Mouse (Mus musculus) left cerebral cortex, postnatal 10 days (tissue): Measurements from ENCODE around the gene Rnf34. TPM values are rescaled to one million over a fixed set of nuclear protein-coding genes. Genes with fewer than 3 reads are reported as not detected.

Source experiments
- DNase-seq, 2 experiments: peaks; one replicate each; pipeline ENCODE4 v3.0.0; 2021 to 2022; ENCODE audit warnings: low spot score in 2 of 2, mixed read lengths in 1 of 2; ENCODE audit errors: extremely low spot score in 1 of 2
- intact Hi-C: fragments of 180-260 bp; cut with DNase I; formaldehyde crosslinking; loops from one replicate; pipeline ENCODE4 v1.15.1; 2025
- total RNA-seq, 2 experiments: library from RNA; stranded (reverse); gene quantifications; 2 replicates each; pipeline ENCODE4 v1.2.3; 2021

Rnf34 gene
- 10 to 100 TPM; 40.0 to 46.5 TPM for total RNA-seq

GRCm38 (mm10) chr5:122849521-122850318 lies at the start of gene Rnf34:
Gene Rnf34 (plus strand): TSS chr5:122850048.
- peak; percentile 96 to 99 for DNase-seq
- intact Hi-C loops = loop anchor here (5.0 kb wide), 1 partner anchor 37 kb away; no protein-coding TSS in a partner anchor

DNA sequence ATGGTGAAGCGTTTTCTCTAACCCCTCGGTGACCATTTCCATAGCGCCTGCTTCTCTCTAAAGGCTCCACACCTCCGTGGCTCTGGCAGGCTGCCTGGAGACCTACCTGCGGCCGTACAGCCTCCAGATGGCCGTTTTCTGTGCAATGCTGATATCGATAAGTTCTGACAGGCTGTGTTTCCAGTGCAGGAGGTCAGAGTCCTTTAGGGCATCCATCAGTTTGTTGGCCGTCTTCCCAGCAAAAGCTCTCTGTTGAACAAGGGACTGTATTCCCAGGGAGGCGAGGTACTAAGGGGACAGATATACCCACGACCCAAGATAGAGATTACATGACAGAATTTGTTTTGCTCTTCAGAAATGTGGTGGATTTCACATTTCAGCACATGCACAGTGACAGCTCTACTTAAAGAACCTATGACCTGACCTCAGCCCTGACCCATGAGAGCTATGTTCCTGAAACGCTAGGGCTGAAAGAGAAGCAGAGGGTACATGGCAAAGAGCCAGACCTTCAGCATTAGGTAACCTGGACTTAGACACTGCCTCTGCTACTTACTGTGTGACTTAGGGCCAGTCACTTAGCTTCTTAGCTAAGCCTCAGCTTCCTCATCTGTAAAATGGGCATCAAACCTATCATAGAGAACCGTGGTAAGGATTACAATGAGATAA lies 49.4 kb upstream of the Rnf34 start:
- DNase-seq = no peak
- intact Hi-C loops = no loop called here

GRCm38 (mm10) chr5:122801684-122802083 lies 48.2 kb upstream of the Rnf34 start:
- intact Hi-C loops = no loop called here
- no peak for DNase-seq

DNA sequence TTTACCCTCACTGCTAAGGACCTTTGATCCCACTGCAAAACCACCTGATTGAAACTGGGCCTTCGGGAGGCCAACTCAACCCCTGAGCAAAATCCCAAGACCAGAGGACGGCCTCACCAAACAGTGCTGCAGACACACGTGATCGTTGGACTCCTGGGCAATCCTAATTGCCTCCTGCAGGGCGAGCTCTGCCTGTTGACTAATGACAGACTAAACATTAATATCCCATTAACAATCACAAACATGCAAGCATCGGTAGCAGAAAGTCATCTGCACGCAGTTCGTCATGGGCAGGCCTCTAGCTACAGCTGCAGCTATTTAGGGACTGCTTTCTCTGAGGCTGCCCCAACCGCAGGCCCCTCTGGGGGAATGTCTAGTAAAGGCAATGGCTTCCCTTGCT lies 47.1 kb upstream of the Rnf34 start:
- DNase-seq = no peak
- intact Hi-C loops = no loop called here

DNA sequence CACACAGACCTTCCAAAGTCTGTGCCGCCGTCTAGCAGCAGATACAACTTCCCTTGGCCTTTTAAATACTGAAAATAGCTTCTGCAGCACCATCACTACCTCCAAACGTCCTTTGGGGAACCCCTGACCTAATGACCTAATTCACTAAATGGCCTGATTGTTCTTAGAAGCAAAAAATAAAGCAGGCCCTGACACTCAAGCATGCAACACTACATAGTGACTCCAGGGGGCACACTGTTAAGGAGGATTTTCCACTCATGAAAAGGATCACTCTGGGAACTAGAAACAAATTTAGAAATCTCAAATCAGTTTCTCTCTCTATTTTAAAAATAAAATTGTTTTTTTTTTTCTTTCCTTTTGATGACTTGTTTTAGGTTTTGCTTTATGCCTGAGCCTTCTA lies 44.3 kb upstream of the Rnf34 start:
- no peak for DNase-seq
- intact Hi-C loops = no loop called here

DNA sequence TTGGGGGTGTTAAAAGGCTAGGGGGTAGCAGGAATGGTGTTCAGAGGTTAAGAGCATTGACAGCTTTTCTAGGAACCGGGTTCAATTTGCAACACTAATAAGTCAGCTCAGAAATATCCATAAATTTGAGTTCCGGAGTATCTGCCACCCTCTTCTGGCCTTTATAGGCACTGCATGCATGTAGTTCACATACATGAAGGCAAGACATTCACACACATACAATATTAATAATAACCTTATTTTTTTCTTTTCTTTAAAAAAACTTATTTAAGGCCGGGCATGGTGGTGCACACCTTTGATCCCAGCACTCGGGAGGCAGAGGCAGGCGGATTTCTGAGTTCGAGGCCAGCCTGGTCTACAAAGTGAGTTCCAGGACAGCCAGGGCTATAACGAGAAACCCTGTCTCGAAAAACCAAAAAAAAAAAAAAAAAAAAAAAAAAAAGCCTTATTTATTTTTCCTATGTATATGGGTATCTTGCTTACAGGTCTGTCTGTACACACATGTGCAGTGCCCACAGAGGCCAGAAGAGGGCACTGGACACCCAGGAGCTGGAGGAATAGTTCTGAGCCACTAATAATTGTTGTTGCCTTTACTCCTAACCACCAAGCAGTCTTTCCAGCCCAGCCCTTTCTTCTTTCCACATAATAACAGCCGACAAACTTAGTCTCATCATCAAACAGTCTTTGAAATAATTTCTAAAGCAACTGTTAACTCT lies 38.3 kb upstream of the Rnf34 start:
- intact Hi-C loops = loop anchor here (5.0 kb wide), 2 partner anchors 41 to 71 kb away; partner anchors contain the start of gene Rnf34
- DNase-seq = peak in 1 of 2 experiments; percentile 74

- intact Hi-C loops = loop anchor here (5.0 kb wide), 2 partner anchors 40 to 70 kb away; partner anchors contain the start of gene Rnf34
- no peak for DNase-seq
Measured at GRCm38 (mm10) chr5:122812699-122813098, 37.1 kb upstream of the Rnf34 start.

- peak; percentile 95 for DNase-seq
- intact Hi-C loops = no loop called here
Measured at GRCm38 (mm10) chr5:122820777-122821523, 28.9 kb upstream of the Rnf34 start, which contains the start of gene Anapc5. Gene Anapc5 (minus strand): TSS chr5:122821339.

DNA sequence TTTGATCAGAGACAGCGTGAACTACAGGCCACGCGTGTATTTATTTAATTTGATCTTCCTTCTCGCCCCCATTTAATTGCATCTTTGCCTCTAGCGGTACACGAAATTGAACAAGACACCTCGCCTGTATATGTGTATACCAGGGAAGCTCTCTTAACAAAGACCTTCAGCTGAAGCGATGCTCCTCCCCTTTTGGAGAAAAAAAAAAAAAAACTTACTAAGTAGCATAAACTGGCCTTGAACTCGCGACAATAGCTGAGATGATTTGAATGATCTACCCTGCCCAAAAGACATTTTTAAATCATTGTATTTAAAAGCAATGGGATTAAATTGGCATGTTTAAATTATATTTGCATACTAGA lies 28.3 kb upstream of the Rnf34 start:
- intact Hi-C loops = no loop called here
- DNase-seq = no peak

GRCm38 (mm10) chr5:122822441-122822840 lies 27.4 kb upstream of the Rnf34 start:
- intact Hi-C loops = no loop called here

DNA sequence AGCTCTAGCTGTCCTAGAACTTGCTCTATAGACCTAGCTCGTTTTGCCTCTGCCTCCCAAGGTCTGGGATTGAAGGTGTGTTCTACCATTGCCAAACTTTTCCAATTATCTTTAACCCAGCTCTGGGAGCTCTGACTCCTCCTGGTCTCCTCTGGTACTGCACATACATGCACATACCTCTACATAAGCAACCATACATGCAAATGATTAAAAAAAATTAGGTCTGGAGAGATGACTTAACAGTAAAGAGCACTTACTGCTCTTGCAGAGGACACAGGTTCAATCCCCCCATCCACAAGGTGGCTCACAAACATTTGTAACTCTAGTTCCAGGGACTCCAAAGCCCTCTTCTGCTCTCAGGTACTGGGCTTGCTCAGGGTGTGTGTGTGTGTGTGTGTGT lies 25.9 kb upstream of the Rnf34 start:
- no peak for DNase-seq
- intact Hi-C loops = no loop called here

More at GRCm38 (mm10) chr5:122822441-122822840, 27.4 kb upstream of the Rnf34 start:
- no peak for DNase-seq

DNA sequence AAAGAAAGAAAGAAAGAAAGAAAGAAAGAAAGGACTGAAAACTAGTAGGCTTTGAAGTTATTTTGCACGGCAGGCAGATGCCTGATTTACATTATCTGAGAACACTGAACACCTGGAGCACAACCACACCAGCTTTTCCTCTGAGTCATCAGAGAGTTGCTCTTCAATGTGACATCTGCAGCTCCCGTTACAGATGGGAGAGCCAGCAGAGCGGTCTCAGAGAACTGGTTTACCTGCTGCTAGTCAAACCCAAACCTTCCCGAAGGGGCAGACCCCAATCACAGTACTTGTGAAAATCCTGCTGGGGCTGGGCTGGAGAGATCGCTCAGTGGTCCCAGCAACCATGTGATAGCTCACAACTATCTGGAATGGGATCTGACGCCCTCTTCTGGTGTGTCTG lies 25.4 kb upstream of the Rnf34 start:
- DNase-seq = no peak
- intact Hi-C loops = no loop called here

DNA sequence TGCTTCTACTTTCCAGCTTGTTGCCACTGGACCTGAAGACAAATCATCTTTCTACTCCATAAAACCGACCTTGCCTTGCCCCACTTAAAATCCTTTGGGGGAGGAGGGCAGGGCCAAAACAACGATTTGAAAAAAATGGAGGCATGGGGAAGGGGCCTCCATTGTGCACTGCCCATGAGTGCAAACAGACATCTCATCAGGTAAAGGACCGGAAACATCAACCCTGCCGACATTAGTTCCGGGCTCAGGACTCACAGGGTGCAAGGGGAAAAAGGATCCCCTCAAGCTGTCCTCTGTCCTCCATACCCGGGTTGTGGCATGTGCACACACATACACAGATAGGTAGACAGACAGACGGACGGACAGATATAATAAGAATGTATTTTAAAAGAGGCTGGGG lies 24.7 kb upstream of the Rnf34 start:
- intact Hi-C loops = no loop called here
- DNase-seq = no peak

- intact Hi-C loops = no loop called here
- no peak for DNase-seq
Measured at GRCm38 (mm10) chr5:122832536-122832935, 17.3 kb upstream of the Rnf34 start.

DNA sequence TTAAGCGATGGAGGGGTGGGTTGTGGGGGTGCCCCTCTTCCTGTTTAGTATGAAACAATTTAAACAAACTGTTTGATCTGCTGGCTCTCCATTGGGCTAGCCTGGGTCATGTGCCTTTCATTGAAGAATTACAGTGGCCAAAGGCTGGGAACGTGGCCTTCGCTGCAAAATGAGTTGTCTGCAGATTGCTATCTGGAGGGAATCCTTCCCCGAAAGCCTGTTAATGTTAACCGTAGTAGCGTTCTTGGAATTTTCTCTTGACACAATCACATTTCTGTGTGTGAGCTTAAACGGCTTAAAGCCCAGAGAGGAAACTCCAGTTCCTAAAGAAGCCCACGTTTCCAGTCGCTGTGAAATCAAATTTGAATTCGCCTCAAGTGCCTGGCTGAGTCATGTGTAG lies 16.9 kb upstream of the Rnf34 start:
- intact Hi-C loops = no loop called here
- DNase-seq = no peak

DNA sequence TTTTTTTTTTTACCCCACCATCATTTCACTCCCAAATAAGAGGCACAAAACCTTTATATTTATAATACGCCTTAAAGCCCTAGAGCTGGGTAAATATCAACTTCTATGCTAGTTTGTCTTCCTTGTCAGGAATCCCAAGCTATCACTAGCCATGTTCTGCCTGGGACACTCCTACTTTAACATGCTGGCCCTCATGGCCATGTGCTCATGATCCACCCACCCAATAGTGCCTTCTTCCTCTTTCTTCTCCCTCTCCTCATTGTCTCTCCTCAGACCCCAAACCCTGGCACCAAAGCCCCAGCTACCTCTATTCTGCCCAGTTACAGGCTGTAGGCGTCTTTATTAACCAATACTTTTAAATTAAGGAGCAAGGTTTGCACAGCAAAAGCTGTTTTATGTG lies 8.7 kb upstream of the Rnf34 start:
- intact Hi-C loops = no loop called here
- no peak for DNase-seq

DNA sequence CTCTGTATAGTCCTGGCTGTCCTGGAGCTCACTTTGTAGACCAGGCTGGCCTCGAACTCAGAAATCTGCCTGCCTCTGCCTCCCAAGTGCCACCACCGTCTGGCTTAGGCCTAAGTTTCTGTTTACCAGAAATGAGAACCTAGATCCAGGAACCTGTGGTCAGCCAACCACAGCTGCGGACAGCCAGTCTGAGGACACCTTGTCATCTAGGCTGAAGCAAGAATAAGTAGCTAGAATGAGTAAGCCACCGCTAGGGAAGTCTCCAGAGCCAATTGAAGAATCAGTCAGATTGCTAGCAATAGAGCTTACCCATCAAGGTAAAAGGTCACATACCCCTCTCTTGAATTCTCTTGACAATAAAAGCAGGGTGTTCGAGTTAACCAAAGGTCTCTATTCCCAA lies 6.0 kb upstream of the Rnf34 start:
- intact Hi-C loops = no loop called here
- no peak for DNase-seq

DNA sequence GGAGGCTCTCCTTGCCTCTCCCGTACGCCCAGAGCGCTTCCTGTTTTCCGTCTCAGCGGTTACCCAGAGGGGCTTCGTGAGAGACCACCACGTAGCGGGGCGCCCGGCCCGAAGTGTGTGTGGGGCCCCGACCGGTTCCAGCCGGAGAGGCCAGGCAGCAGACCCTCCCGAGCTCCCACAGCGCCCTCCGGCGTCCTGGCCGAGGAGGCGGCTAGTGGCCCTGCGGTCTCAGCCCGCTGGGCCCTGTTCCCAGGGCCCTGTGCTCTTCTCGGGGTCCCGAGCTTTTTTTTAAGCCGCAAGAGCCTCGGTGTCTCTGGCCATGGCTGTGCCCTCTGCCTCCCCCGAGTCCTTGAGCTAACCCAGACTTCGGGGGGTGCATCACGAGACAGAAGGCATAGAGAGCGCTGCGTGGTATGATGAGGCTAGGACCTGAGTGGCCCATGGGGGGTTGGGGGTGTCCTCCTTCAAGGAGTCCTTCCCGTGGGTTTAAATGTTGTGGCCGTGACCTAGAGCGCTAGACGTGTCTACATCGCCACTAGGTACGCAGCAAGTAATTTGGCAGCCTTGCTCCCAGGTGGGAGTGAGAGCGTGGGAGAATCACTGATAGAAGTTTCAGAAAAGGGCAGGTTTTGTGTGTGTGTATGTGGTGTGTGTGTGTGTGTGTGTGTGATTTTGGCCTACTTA lies 613 bp downstream of the Rnf34 start:
- intact Hi-C loops = loop anchor here (5.0 kb wide), 1 partner anchor 38 kb away; no protein-coding TSS in a partner anchor
- peak in 1 of 2 experiments; percentile 87 for DNase-seq
